18 mouse cellular contexts compared by ENCODE assay signal in genomic region chr8:78703068-78703820, GRCm38 (mm10).
DNase-seq lines count a peak whose midpoint lies in the region; ATAC-seq and TF ChIP-seq lines count a peak whose summit lies in the region.
"Had no signal": no experiment of that assay in that cellular context is flagged by ENCODE, and none has a peak within 500 bp of the region (broad histone marks: within the 10 kb centered on the region; RNA-seq: fewer than 3 reads in every experiment).

No protein-coding gene starts in this region.

- no peak overlapping the region for H3K4me2 ChIP-seq in neural tube, embryonic 13.5 days
- no peak overlapping the region for H3K4me2 ChIP-seq in forebrain, postnatal 0 days (ENCODE audit: low read depth)
- no peak overlapping the region for H3K4me2 ChIP-seq in midbrain, postnatal 0 days (ENCODE audit: low read depth, low read length, poor library complexity, severe bottlenecking)
- H3K4me2 ChIP-seq: embryonic facial prominence, embryonic 15.5 days; limb, embryonic 13.5 days; liver, embryonic 13.5 days; lung, embryonic 15.5 days had no signal

- no peak overlapping the region for H3K4me3 ChIP-seq in neural tube, embryonic 13.5 days
- H3K4me3 ChIP-seq in forebrain, postnatal 0 days (ENCODE audit: low read depth, low read length): no peak overlapping the region
- H3K4me3 ChIP-seq in midbrain, embryonic 10.5 days: no peak overlapping the region
- no peak overlapping the region for H3K4me3 ChIP-seq in midbrain, postnatal 0 days (ENCODE audit: low read depth, low read length)
- H3K4me3 ChIP-seq: embryonic facial prominence, embryonic 15.5 days; heart, embryonic 10.5 days; limb, embryonic 13.5 days; liver, embryonic 13.5 days; lung, embryonic 15.5 days had no signal

- 0 out of 2 replicates have a peak overlapping the region, but pooled peaks have one; percentile 23 for H3K27ac ChIP-seq in neural tube, embryonic 13.5 days (replicated peaks)
- H3K27ac ChIP-seq in forebrain, postnatal 0 days (ENCODE audit: low read depth, low read length): no peak overlapping the region
- H3K27ac ChIP-seq in midbrain, embryonic 10.5 days (replicated peaks): peak overlapping the region; percentile 68
- H3K27ac ChIP-seq in midbrain, postnatal 0 days (ENCODE audit: low read depth, low read length): peak overlapping the region; percentile 13; the same call in 1 of the 2 replicates
- H3K27ac ChIP-seq: embryonic facial prominence, embryonic 15.5 days; heart, embryonic 10.5 days; kidney, postnatal 0 days; limb, embryonic 13.5 days; liver, embryonic 13.5 days; lung, embryonic 15.5 days had no signal

- H3K36me3 ChIP-seq in neural tube, embryonic 13.5 days: peaks cover 20% of the 10 kb centered on the region; the same call in 1 of the 2 replicates
- peaks cover 9% of the 10 kb centered on the region; the same call in 1 of the 2 replicates for H3K36me3 ChIP-seq in forebrain, postnatal 0 days (ENCODE audit: insufficient read depth)
- H3K36me3 ChIP-seq in midbrain, embryonic 10.5 days: peaks cover 38% of the 10 kb centered on the region
- 0 out of 2 replicates have a peak, but pooled peaks cover 4% of the 10 kb centered on the region for H3K36me3 ChIP-seq in midbrain, postnatal 0 days (ENCODE audit: insufficient read depth, low read length)

- peaks cover 8% of the 10 kb centered on the region; the same call in 1 of the 2 replicates for H3K4me1 ChIP-seq in neural tube, embryonic 13.5 days (replicated peaks)
- no peaks in the 10 kb centered on the region for H3K4me1 ChIP-seq in forebrain, postnatal 0 days (ENCODE audit: insufficient read depth)
- H3K4me1 ChIP-seq in midbrain, embryonic 10.5 days: peaks cover 23% of the 10 kb centered on the region
- no peaks in the 10 kb centered on the region for H3K4me1 ChIP-seq in midbrain, postnatal 0 days (ENCODE audit: insufficient read depth, low read length)
- H3K4me1 ChIP-seq: embryonic facial prominence, embryonic 15.5 days; heart, embryonic 10.5 days; limb, embryonic 13.5 days; liver, embryonic 13.5 days; lung, embryonic 15.5 days had no signal

- no peaks in the 10 kb centered on the region for H3K27me3 ChIP-seq in neural tube, embryonic 13.5 days
- no peaks in the 10 kb centered on the region for H3K27me3 ChIP-seq in forebrain, postnatal 0 days (ENCODE audit: insufficient read depth, low read length)
- H3K27me3 ChIP-seq in midbrain, embryonic 10.5 days (ENCODE audit: low read depth, poor library complexity, severe bottlenecking): no peaks in the 10 kb centered on the region
- no peaks in the 10 kb centered on the region for H3K27me3 ChIP-seq in midbrain, postnatal 0 days (ENCODE audit: insufficient read depth, low read length)
- H3K27me3 ChIP-seq: embryonic facial prominence, embryonic 15.5 days; limb, embryonic 13.5 days; liver, embryonic 13.5 days; lung, embryonic 15.5 days had no signal

- H3K9ac ChIP-seq in neural tube, embryonic 13.5 days: no peak overlapping the region
- no peak overlapping the region for H3K9ac ChIP-seq in forebrain, postnatal 0 days
- H3K9ac ChIP-seq in midbrain, postnatal 0 days (replicated peaks; ENCODE audit: low read length, poor library complexity, severe bottlenecking): no peak overlapping the region
- H3K9ac ChIP-seq: embryonic facial prominence, embryonic 15.5 days; limb, embryonic 13.5 days; liver, embryonic 13.5 days; lung, embryonic 15.5 days had no signal

- H3K9me3 ChIP-seq in neural tube, embryonic 13.5 days: peaks cover 4% of the 10 kb centered on the region; the same call in 1 of the 2 replicates
- 0 out of 2 replicates have a peak, but pooled peaks cover 4% of the 10 kb centered on the region for H3K9me3 ChIP-seq in forebrain, postnatal 0 days (ENCODE audit: low read length)
- H3K9me3 ChIP-seq in midbrain, embryonic 10.5 days (replicated peaks): no peaks in the 10 kb centered on the region
- H3K9me3 ChIP-seq in midbrain, postnatal 0 days (ENCODE audit: low read length): no peaks in the 10 kb centered on the region
- H3K9me3 ChIP-seq: embryonic facial prominence, embryonic 15.5 days; heart, embryonic 10.5 days; limb, embryonic 13.5 days; liver, embryonic 13.5 days; lung, embryonic 15.5 days had no signal

- no peak for TF ChIP-seq CTCF in forebrain, postnatal 0 days (IDR thresholded peaks at IDR 0.05; ENCODE audit: low read depth)
- TF ChIP-seq CTCF in midbrain, postnatal 0 days (IDR thresholded peaks at IDR 0.05): no peak

- ATAC-seq in neural tube, embryonic 13.5 days (ENCODE audit: low read depth): no peak
- ATAC-seq in forebrain, postnatal 0 days: peak; percentile 16; the same call in 1 of the 2 replicates
- ATAC-seq in midbrain, postnatal 0 days (ENCODE audit: low FRiP score): 0 out of 2 replicates have a peak, but pooled peaks have one; percentile 32

- WGBS in neural tube, embryonic 13.5 days: 40% methylated on average over 11 of the region's 11 CpGs
- WGBS in forebrain, postnatal 0 days: 45% methylated on average over 11 of the region's 11 CpGs
- 38% methylated on average over 11 of the region's 11 CpGs for WGBS in midbrain, embryonic 10.5 days
- 28% methylated on average over 11 of the region's 11 CpGs for WGBS in midbrain, postnatal 0 days

- DNase-seq in neural tube, embryonic 10.5 days (ENCODE audit: extremely low spot score, low spot score): no peak
- no peak for DNase-seq in forebrain, postnatal 0 days
- DNase-seq in midbrain, embryonic 10.5 days (ENCODE audit: low spot score): no peak
- no peak for DNase-seq in midbrain, postnatal 0 days (ENCODE audit: low spot score)
- DNase-seq in adrenal gland, adult 8-10 months: no peak
- no peak for DNase-seq in left cerebral cortex, adult 9 months (ENCODE audit: low spot score in 2 of 2)
- DNase-seq: adrenal gland, postnatal 10 days; cerebellum, postnatal 10 days; embryo, embryonic 11 days; kidney, adult 11 months; liver, embryonic 13.5 days; lung, postnatal 4 days had no signal
